Mouse (Mus musculus) lung, embryonic 14.5 days (tissue): ENCODE measurements around the gene Astn1. TPM values are rescaled to one million over a fixed set of nuclear protein-coding genes. Genes with fewer than 3 reads are reported as not detected.
A peak's percentile ranks its signal among the peaks of the same experiment; 100 is the strongest.

Source experiments
- ATAC-seq: fragments of 200-750 bp; cut with Nextera tagmentation; 2 replicates; pipeline ENCODE4 v1.8.0; 2017; ENCODE audit warnings: mild to moderate bottlenecking, moderate TSS enrichment, moderate library complexity; ENCODE audit not compliant: insufficient read depth
- DNase-seq: peaks from one replicate; pipeline ENCODE4 v3.0.0-alpha.2; 2015
- H3K27ac ChIP-seq: fragments of 300-500 bp; sonication (generic); 2 replicates; pipeline ENCODE4 v1.5.1; 2014; ENCODE audit warnings: low read depth, mild to moderate bottlenecking, moderate library complexity
- H3K27me3 ChIP-seq: fragments of 300-500 bp; sonication (generic); 2 replicates; pipeline ENCODE4 v1.6.1; 2014; ENCODE audit warnings: low read length, control low read depth; ENCODE audit not compliant: insufficient read depth
- H3K36me3 ChIP-seq: fragments of 300-500 bp; sonication (generic); 2 replicates; pipeline ENCODE4 v1.6.1; 2014; ENCODE audit warnings: control low read depth; ENCODE audit not compliant: insufficient read depth
- H3K4me1 ChIP-seq: fragments of 300-500 bp; sonication (generic); 2 replicates; pipeline ENCODE4 v1.6.1; 2014; ENCODE audit warnings: antibody characterized with exemption, control low read depth; ENCODE audit not compliant: insufficient read depth
- H3K4me2 ChIP-seq: fragments of 300-500 bp; sonication (generic); 2 replicates; pipeline ENCODE4 v1.6.1; 2014; ENCODE audit warnings: mild to moderate bottlenecking
- H3K4me3 ChIP-seq: fragments of 300-500 bp; sonication (generic); 2 replicates; pipeline ENCODE4 v1.5.1; 2014; ENCODE audit warnings: low read depth, low read length
- H3K9ac ChIP-seq: fragments of 300-500 bp; sonication (generic); 2 replicates; pipeline ENCODE4 v1.6.1; 2014
- H3K9me3 ChIP-seq: fragments of 300-500 bp; sonication (generic); 2 replicates; pipeline ENCODE4 v1.6.1; 2016; ENCODE audit warnings: low read depth, low read length, control low read depth
- CTCF ChIP-seq: IDR thresholded peaks from 2 replicates; pipeline ENCODE4 v1.5.1; 2016; ENCODE audit warnings: antibody characterized with exemption, low read depth
- WGBS: fragments of 180-500 bp; shearing (Covaris S2); extraction: QIAGEN DNeasy Blood & Tissue Kit; methylation state at CpG from one replicate; pipeline ENCODE4 v1.1.7; 2014; 5-methylcytosine and 5-hydroxymethylcytosine counted together
- polyA plus RNA-seq: library from polyadenylated mRNA; unstranded; fragments of >200 nt; fragmentation: Nextera tagmentation; extraction: Ambion mirVana; gene quantifications from 2 replicates; pipeline ENCODE4 v1.2.1, GENCODE M21; 2014

The Astn1 gene
- polyA plus RNA-seq, 1 experiment from 2014 or later: 0.36 TPM

- Histone ChIP-seq H3K9me3 (no peaks in the 10 kb centered on the region), H3K4me1 (no peaks in the 10 kb centered on the region), H3K9ac (no peak overlapping the region), H3K4me3 (no peak overlapping the region), H3K27ac (no peak overlapping the region), H3K36me3 (no peaks in the 10 kb centered on the region), H3K27me3 (no peaks in the 10 kb centered on the region), H3K4me2 (no peak overlapping the region)
- peak; percentile 61 for TF ChIP-seq CTCF
- 28% methylated on average over 4 of the region's 4 CpGs for WGBS
- ATAC-seq: peak; percentile 88
- DNase-seq: peak; percentile 83
These were observed 291.9 kb downstream of the Astn1 start for GRCm38 (mm10) chr1:158653808-158654520.

GRCm38 (mm10) chr1:158654571-158655205 lies 292.6 kb downstream of the Astn1 start:
- DNase-seq (peak; percentile 77), ATAC-seq (peak; percentile 94)
- H3K9me3 ChIP-seq: no peaks in the 10 kb centered on the region
- no peak overlapping the region for H3K4me2 ChIP-seq
- WGBS: 27% methylated on average over 3 of the region's 3 CpGs
- no peaks in the 10 kb centered on the region for H3K36me3 ChIP-seq
- H3K4me1 ChIP-seq: no peaks in the 10 kb centered on the region
- no peak overlapping the region for H3K27ac ChIP-seq
- H3K4me3 ChIP-seq: no peak overlapping the region
- no peaks in the 10 kb centered on the region for H3K27me3 ChIP-seq
- no peak overlapping the region for H3K9ac ChIP-seq
- peak; percentile 60 for TF ChIP-seq CTCF

- Histone ChIP-seq H3K4me2 (no peak overlapping the region), H3K4me3 (no peak overlapping the region), H3K27ac (no peak overlapping the region), H3K9me3 (no peaks in the 10 kb centered on the region), H3K9ac (no peak overlapping the region), H3K27me3 (no peaks in the 10 kb centered on the region), H3K4me1 (no peaks in the 10 kb centered on the region), H3K36me3 (no peaks in the 10 kb centered on the region)
- 75% methylated on average over 6 of the region's 6 CpGs for WGBS
- DNase-seq (no peak), ATAC-seq (no peak)
- no peak for TF ChIP-seq CTCF
These were observed 294.9 kb downstream of the Astn1 start for GRCm38 (mm10) chr1:158656986-158657385.

DNA sequence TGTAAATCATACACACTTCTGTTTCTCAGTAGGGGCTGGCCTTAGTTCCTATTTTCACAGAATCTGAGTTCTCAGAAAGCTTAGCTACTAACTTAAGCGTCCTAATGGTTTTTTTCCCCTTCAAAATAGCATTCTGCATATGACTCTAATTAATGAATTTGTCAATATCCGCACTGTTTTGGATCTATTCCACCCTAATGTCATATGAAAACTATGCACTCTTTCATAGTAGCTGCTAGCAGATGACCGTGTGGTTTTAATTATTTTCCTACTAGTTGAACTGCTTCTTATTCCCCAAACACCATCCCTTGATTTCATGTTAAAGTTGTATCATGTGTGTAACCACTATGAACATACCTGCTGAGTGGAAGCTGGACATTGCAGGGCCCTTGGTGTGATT lies 303.9 kb downstream of the Astn1 start:
- DNase-seq: no peak
- H3K4me1 ChIP-seq: no peaks in the 10 kb centered on the region
- H3K27ac ChIP-seq: no peak overlapping the region

GRCm38 (mm10) chr1:158669971-158670592 lies 308.0 kb downstream of the Astn1 start:
- Histone ChIP-seq H3K27me3 (no peaks in the 10 kb centered on the region), H3K36me3 (no peaks in the 10 kb centered on the region), H3K4me2 (no peak overlapping the region), H3K4me3 (no peak overlapping the region), H3K9me3 (no peaks in the 10 kb centered on the region), H3K4me1 (no peaks in the 10 kb centered on the region), H3K9ac (no peak overlapping the region), H3K27ac (no peak overlapping the region)
- ATAC-seq: peak; percentile 94
- 38% methylated on average over 3 of the region's 3 CpGs for WGBS
- DNase-seq: peak; percentile 90
- TF ChIP-seq CTCF: peak; percentile 86

More for the DNA sequence above, 303.9 kb downstream of the Astn1 start:
- Histone ChIP-seq H3K4me2 (no peak overlapping the region), H3K27me3 (no peaks in the 10 kb centered on the region), H3K9me3 (no peaks in the 10 kb centered on the region), H3K4me3 (no peak overlapping the region), H3K9ac (no peak overlapping the region), H3K36me3 (no peaks in the 10 kb centered on the region)
- no peak for TF ChIP-seq CTCF
- WGBS: 74% methylated on average over 3 of the region's 3 CpGs
- no peak for ATAC-seq

- Histone ChIP-seq H3K4me1 (no peaks in the 10 kb centered on the region), H3K9me3 (no peaks in the 10 kb centered on the region), H3K4me2 (no peak overlapping the region), H3K4me3 (no peak overlapping the region), H3K27me3 (no peaks in the 10 kb centered on the region), H3K27ac (no peak overlapping the region), H3K9ac (no peak overlapping the region), H3K36me3 (no peaks in the 10 kb centered on the region)
- TF ChIP-seq CTCF: no peak
- ATAC-seq (no peak), DNase-seq (no peak)
- WGBS: 54% methylated on average over 1 of the region's 1 CpGs
These were observed 325.7 kb downstream of the Astn1 start for GRCm38 (mm10) chr1:158687726-158688125.

GRCm38 (mm10) chr1:158697423-158697822 lies 335.4 kb downstream of the Astn1 start:
- Histone ChIP-seq H3K4me1 (no peaks in the 10 kb centered on the region), H3K9me3 (no peaks in the 10 kb centered on the region)
- WGBS: 70% methylated on average over 3 of the region's 3 CpGs

More at GRCm38 (mm10) chr1:158697423-158697822, 335.4 kb downstream of the Astn1 start:
- Histone ChIP-seq H3K4me2 (no peak overlapping the region), H3K9ac (no peak overlapping the region), H3K36me3 (no peaks in the 10 kb centered on the region), H3K4me3 (no peak overlapping the region), H3K27ac (no peak overlapping the region), H3K27me3 (no peaks in the 10 kb centered on the region)
- ATAC-seq (no peak), DNase-seq (no peak)
- no peak for TF ChIP-seq CTCF
